Mouse (Mus musculus): ENCODE data around the gene Qser1. TPM values are rescaled to one million over a fixed set of nuclear protein-coding genes. Genes with fewer than 3 reads are reported as not detected.
"Not testable (repeated sequence)": the region's sequence is repeated elsewhere in the genome, so short reads cannot be mapped to it uniquely, and the experiment has no call there.

The Qser1 gene
- total RNA-seq, 2 experiments from 2014 or later: 26.7 to 27.7 TPM

DNA sequence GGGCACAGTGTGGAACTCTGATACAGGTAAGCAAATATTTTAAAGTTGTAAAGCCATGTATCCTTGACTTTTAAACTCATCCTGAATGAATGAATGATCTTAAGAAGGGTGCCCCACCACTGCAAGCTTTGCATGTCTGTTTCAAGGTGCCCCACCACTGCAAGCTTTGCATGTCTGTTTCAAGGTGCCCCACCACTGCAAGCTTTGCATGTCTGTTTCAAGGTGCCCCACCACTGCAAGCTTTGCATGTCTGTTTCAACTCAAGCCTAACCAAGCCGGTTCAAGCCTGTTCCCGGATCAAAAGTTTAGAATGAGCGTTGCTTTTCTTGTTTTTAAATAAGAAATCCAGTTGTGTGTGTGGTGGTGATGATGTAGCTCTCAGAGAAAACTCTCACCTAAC is 2.2 kb upstream of the Qser1 start:
- intact Hi-C loops (cut with DNase I): loop anchor here (5.0 kb wide), 1 partner anchor 309 kb away; the partner anchor contains the start of gene Wt1
- DNase-seq (ENCODE audit: low spot score): not testable (repeated sequence)

DNA sequence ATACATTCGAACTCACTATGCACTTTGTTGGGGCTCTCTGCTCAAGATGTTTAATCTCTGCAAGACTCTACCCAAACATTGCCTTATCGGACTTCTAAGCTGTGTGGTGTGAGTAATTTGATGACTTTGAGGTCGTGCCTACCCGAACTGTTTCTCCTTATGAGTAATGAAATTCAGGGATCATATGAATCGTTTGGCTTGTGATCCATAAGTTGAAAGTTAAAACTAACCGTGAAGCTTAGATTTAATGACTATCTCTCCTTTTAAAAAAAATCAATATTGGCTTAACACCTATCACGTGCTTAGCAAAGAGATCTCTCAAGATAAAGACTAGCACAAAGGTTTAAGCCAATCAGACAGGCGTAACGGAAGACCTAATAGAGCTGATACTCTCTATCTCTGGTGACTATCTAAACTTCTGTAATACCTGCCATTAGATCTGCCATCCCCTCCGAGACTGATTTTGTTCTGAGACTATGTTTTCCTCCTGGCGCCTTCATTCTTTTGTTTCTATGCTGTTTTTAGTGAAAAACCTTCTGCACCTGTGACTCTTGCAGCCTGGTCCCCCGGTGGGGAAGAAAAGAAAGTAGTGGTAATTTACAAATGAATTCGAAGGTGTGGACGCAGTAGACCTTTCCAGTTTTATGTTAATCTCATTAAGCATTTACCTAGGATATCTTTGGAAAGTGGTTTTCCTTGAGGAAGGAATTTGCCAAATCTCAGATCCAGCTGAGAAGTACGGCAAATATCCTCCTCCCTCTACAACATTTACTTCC is 1.2 kb upstream of the Qser1 start:
- DNase-seq (ENCODE audit: low spot score): no peak
- intact Hi-C loops (cut with DNase I): loop anchor here (5.0 kb wide), 1 partner anchor 310 kb away; the partner anchor contains the start of gene Wt1

DNA sequence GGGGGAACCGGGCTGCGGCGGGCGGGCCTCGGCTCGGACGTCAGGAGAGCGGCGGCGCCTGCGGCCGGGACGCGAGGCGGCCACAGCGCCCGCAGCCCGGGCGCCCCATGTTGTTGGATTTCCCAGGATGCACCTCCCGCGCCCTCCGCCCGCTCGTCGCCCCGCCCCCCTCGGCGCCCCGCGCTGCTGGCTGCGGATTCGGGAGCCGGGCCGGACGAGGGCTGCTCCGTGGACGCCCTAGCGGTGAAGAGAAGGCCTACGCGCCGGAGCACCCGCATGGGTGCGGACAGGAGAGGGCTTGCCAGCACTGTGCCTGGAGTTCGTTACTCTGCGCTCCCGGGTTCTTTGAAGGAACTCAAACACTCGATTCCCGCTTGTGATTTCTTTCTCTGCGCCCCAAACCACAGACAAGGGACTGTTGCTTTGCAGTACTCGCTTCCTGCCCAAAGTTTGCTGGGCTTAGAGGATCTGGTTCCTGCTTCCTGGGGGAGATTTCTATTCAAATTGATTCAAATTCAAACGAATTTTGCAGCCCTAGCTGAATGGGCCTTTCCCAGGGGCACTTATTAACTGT is 393 bp upstream of the Qser1 start:
- intact Hi-C loops (cut with DNase I): loop anchor here (5.0 kb wide), 1 partner anchor 310 kb away; the partner anchor contains the start of gene Wt1
- peak; percentile 88 for DNase-seq (ENCODE audit: low spot score)

DNA sequence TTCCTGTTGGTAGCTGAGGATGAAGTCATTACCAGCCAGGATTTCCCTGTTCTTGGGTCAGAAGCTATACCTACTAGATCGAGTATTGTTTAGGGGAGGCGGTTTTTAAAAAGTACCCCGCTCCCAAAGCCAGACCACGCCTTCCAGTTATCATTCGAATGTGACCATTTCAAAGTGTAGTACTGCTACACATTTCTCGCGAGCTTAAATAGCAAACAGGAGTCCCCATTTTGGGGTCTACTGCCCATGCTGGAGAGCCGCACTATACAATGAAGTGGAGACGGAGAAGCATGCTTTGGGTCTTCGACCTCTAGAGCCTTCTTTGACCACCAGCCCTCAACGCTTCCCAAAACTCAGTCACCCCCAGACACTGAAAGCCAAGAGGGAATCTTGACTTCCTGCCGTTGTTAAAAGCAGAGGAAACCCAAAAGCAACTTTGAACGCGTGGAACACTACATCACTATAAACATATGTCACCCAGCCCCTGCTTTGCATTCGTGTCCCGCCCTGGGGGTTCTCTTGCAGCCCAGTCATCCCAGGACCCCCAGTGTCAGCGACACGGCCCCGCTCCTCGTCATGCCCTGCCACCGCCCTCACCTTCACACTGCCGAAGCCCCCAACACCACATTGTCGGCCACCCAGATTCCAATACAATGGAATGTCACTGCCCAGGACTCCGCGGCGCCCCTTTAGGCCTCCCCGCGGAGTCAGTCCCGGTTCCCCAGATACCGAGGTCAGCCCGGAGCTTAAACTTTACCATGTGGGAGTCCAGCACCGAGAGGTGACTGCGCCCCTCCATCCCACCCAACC is 794 bp downstream of the Qser1 start:
- peak; percentile 11 for DNase-seq (ENCODE audit: low spot score)
- intact Hi-C loops (cut with DNase I): loop anchor here (5.0 kb wide), 1 partner anchor 312 kb away; the partner anchor contains the start of gene Wt1

DNA sequence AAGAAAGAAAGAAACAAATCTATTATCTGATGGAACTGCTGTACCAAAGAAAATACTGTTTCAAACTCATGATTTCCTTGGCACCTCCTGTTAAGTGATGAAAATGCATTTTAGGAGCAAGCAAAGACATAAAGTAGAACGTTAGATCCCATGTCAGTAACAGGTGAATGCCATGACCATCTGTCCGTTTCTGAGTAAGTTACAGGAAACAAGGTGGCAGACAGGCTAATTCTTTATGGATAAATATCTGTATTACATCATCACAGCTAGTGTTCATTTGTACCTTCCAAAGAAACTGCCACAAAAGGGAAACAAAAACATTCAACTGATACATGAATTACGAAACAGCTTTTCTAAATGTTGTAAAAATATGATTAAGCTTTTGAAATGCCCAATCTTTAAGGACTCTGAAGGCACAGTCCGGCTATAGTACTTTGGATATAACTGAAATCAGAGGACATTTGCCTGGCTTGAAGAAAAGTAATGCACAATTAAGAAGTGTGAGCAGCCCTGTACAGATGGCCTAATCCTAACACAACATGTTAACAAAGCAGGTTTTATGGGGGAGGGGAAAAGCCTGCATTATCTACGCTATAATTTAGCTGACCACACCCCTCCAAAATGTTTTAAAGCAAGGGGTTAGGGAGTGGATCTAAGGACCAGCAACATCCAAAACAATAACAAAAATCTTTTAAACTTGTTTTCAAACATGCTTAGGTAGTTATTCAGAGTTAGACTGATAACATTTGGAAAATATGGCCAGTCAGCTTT is 2.2 kb downstream of the Qser1 start:
- no peak for DNase-seq (ENCODE audit: low spot score)
- intact Hi-C loops (cut with DNase I): no loop called here

DNA sequence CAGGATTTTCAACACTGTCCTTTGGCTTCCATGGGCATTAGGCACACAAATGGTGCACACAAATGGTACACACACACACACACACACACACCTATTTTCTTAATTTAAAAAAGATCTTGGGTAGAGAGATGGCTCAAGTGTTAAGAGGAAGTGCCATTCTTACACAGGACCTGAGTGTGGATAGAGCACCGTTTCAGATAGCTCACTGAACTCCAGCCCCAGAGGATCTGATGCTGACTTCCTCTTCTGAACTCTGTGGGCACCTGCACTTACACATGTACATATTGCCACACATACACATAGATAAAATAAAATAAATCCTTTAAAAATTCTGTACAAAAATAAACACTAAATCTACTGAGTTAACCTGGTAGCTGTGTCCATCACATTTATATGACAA is 11.1 kb downstream of the Qser1 start:
- intact Hi-C loops (cut with DNase I): no loop called here
- no peak for DNase-seq (ENCODE audit: low spot score)

DNA sequence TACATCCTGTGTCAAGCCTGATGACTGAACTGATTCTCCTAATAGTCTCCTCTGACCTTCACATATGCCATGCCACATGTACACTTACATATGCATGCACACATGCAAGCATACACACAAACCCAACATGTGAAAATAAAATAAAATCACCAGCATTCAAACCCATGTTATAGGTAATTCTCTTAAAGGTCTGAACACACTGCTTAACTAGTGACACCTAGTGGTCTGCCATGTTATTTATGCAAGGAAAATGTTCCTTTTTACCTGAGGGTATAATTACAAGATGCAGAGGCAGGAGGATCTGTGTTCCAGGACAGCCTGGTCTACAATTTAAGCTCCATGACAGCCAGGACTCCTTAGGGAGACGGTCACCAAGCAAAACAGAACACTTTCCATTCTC is 41.8 kb downstream of the Qser1 start:
- DNase-seq (ENCODE audit: low spot score): no peak
- intact Hi-C loops (cut with DNase I): loop anchor here (1.0 kb wide), 1 partner anchor 89 kb away; no protein-coding TSS in a partner anchor

DNA sequence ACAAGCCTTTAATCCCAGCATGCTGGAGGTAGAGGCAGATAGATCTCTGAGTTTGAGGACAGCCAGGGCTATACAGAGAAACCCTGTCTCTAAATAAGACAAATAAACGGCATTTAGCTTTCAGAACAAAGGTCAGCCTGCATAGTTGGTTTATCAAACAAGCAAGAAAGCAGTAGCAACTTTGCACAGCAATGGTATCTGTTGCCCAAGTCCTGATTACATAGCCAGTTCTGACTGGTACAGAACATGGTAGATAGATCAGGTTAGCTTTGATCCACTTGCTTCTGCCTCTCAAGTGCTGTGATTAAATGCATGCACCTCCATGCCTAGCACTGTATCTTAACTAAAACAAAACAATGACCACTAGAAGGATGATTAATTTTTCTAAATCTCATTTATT is 47.9 kb downstream of the Qser1 start:
- no peak for DNase-seq (ENCODE audit: low spot score)
- intact Hi-C loops (cut with DNase I): no loop called here

DNA sequence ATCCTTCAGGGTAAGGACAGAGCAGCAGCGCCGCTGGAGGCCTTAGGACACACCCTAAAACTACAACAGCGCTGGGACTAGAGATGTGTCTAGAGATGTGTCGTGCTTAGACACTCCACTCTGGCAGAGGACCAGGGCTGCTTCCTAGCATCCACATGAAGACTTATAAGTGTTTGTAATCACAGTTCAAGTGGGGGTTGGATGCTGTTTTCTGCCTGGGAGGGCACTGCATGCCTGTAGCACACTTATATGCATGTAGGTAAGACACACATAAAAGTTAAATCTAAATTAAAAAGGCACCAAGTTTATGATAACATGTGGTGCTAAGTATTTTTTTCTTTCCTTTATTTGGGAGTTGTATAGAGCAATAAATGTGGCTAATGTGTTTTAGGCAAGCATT is 52.5 kb downstream of the Qser1 start:
- intact Hi-C loops (cut with DNase I): no loop called here

DNA sequence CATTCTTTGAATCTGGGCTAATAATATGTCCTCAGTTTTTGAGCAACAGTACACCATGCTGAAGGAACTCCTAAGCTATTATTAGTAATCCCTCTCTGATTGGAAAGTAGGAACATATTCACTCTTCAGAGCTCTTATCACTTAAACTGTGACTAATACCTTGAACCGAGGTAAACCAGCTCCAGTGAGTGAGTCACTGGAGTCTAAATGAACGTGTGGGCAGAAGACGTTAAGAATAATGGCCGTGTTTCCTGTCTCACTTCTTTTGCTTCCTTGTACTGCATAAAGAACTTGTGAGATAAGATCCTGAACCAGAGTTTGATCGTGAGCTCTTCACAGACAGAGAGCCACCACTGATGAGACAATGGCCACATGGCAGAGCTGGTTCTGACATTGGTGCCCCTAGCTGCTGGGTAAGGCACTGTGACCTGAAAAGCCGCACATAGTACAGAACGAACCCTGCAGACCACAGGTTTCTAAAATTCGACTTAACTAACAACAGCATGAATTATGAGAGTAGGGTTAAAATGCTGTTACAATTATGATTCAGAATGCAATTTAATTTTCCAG is 53.3 kb downstream of the Qser1 start:
- intact Hi-C loops (cut with DNase I): no loop called here
- no peak for DNase-seq (ENCODE audit: low spot score)

More for the DNA sequence above, 52.5 kb downstream of the Qser1 start:
- no peak for DNase-seq (ENCODE audit: low spot score)

DNA sequence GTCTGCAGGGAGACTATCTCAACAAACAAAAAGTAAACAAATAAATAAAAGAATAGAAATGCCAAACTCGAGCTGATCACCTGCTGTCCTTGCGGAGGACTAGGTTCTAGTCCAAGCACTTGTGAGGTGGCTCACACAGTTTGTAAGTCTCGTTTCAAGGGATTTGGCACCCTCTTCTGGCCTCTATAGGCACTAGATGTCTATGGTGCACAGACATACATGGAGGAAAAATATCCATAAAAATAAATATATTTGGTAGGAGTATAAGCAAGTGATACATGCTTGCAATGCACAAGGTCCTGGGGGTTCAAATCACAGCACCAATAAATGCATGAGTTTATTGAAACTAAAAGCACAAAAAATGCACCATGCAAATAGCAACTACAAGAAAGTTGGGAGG is 65.9 kb downstream of the Qser1 start:
- DNase-seq (ENCODE audit: low spot score): no peak
- intact Hi-C loops (cut with DNase I): loop anchor here (10.0 kb wide), 1 partner anchor 306 kb away; no protein-coding TSS in a partner anchor

DNA sequence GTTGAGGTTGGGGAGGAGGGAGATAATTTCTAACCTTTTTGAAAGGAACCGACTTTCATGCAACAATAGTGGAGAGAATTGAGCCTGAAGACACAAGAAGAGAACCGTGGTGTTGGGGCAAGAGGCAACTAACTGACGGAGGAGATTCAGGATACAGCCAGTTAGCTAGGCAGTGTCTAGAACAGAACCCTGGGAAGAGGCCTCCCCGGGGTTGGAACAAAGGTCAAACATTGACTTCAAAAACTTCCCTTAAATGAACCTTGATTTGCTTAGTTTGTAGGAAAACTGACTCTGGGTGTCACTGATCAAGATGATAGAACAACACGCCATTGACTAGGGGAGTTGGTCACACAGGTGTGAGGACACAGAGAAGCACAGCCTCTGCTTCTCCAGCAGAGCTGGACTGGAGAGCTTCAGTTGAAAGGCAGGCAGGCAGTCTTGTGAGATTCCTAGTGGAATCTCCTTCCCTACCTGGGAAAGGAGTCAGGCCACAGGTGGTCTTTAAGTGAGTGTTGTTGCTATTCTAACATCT is 67.8 kb downstream of the Qser1 start:
- intact Hi-C loops (cut with DNase I): no loop called here
- no peak for DNase-seq (ENCODE audit: low spot score)

DNA sequence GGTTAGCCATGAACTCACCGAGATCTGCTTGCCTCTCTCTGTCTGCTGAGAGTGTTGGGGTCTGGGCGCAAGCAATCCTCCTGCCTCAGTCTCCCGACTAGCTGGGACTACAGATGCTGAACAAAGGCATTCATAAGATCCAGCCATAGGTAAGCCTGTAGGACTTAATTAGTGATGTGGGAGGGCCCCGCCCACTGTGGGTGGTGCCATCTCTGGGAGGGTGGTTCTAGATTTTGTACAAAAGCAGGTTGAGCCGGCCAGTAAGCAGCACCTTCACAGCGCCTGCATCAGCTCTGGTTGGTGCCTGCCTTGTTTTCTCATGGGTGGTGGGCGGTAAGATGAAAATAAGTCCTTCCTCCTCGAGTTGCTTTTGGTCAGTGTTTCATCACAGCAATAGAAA is 70.3 kb downstream of the Qser1 start:
- DNase-seq (ENCODE audit: low spot score): no peak
- intact Hi-C loops (cut with DNase I): no loop called here

DNA sequence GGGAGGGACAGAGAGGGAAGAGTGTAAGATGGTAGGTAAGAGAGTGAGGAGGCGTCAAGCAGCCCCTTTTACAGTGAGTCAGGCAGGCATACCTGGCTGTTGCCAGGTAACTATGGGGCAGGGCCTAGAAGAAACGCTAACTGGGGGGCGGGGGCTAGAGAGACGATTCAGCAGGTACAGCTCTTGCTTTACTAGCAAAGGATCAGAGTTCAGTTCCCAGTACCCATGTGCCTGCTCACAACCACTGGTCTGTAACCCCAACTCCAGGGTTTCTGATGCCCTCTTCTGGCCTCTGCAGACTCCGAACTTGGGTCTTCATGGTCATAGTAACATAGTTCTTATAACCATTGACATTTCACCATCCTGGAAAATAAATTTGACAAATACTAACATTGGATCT is 72.6 kb downstream of the Qser1 start:
- intact Hi-C loops (cut with DNase I): loop anchor here (5.0 kb wide), 1 partner anchor 57 kb away; no protein-coding TSS in a partner anchor
- no peak for DNase-seq (ENCODE audit: low spot score)

DNA sequence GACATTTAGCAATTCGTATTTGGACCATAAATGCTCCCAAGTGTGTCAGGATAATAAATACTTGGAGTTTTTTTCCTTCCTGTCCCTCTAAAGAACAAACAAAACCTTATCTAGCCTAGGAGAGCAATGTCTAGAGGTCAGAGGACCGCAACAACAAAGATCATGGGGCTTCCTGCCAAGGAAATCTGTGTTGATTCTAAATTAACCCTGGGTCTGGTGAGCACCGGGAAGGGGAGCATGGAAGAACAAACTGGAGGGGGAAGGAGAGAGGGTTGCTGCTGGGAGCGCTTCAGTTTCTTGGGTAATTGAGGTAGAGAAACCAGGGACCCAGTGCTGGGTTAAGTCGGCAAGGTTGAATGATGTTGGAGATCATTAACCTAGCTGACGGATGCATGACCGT is 73.4 kb downstream of the Qser1 start:
- no peak for DNase-seq (ENCODE audit: low spot score)
- intact Hi-C loops (cut with DNase I): loop anchor here (5.0 kb wide), 1 partner anchor 56 kb away; no protein-coding TSS in a partner anchor

DNA sequence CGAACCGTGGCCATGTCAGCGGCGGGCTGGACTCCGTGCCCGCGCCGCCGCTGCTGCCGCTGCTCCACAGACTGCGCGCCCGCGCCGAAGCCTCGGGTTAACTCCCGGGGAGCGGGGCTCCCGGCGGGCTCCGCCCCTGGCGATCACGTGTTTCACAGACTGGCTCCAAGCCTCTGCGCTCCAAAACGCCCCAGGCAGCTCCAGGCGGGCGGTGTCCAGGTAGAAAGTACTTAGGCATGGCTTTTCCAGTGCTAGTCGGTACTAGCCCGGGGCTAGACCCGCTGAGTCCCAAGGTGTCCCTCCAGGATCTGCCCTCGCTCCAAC is 73.9 kb downstream of the Qser1 start, which contains the start of gene Depdc7:
Gene Depdc7, minus strand, starts transcription at position 138 of the 324 bp plus-strand sequence.
- DNase-seq (ENCODE audit: low spot score): peak; percentile 74
- intact Hi-C loops (cut with DNase I): loop anchor here (5.0 kb wide), 1 partner anchor 55 kb away; no protein-coding TSS in a partner anchor

DNA sequence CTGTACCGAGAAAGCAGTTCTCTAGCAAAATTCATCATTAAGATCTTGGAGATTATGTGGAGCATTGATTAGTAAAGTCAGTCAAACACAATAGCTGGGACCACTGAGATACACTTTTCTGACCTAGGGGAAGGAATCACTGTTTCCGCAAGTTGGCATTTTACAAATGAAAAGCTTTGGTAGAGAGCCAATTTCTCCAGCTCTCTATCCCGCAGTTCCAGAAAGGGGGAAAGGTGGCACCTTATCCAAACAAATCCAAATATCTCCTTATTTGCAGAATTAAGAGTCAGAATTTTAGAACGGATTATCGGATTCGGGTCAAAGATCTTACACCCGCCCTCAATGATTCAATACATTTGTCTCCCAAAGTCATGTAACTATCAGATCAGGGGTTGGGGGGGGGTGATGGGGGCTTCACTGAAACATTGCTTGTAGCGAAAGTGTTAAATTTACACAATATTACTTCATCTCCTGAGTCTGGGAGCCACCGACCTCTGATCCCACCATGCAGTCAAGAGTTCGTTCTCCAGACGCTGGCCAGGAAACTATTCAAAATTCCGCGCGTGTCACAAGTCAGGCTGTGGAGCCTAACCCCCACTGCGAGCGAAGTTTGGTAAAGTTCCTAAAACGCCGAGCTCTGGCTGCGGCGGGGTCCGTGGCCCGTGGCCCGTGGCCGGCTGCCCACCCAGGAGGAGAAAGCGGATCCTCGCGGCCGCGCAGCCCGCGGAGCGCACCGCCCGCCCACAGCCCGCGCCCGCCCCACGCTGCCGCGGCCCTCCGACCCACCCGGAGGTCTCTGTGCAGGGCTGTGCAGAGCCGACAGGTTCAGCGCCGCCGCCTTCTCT is 74.4 kb downstream of the Qser1 start:
- intact Hi-C loops (cut with DNase I): loop anchor here (5.0 kb wide), 1 partner anchor 55 kb away; no protein-coding TSS in a partner anchor
- no peak for DNase-seq (ENCODE audit: low spot score)
